11 mouse cellular contexts compared by ENCODE assay signal in genomic region chr3:142274993-142275392, GRCm38 (mm10).
DNase-seq lines count a peak whose midpoint lies in the region; ATAC-seq and TF ChIP-seq lines count a peak whose summit lies in the region.
"Had no signal": no experiment of that assay in that cellular context is flagged by ENCODE, and none has a peak within 500 bp of the region (broad histone marks: within the 10 kb centered on the region; RNA-seq: fewer than 3 reads in every experiment).

No protein-coding gene starts in this region.

- no peaks in the 10 kb centered on the region for H3K27me3 ChIP-seq in liver, adult 2 months (ENCODE audit: control insufficient read depth, insufficient read depth, low read length)
- H3K27me3 ChIP-seq in liver, embryonic 11.5 days (replicated peaks; ENCODE audit: control insufficient read depth, insufficient read depth, low read length): no peaks in the 10 kb centered on the region
- no peaks in the 10 kb centered on the region for H3K27me3 ChIP-seq in midbrain, embryonic 14.5 days (ENCODE audit: control insufficient read depth, insufficient read depth, low read length)
- H3K27me3 ChIP-seq: liver, embryonic 15.5 days had no signal

- no peaks in the 10 kb centered on the region for H3K79me2 ChIP-seq in liver, adult 2 months (ENCODE audit: control insufficient read depth, insufficient read depth, low read length)

- peak; percentile 16 for DNase-seq in cerebellum, adult 9-10 months
- DNase-seq in cerebellum, adult 9-11 months: no peak
- peak; percentile 54 for DNase-seq in liver, adult 2 months (ENCODE audit: extremely low read depth, low read depth, low spot score)
- DNase-seq in liver, embryonic 11.5 days (ENCODE audit: low spot score): no peak
- DNase-seq in brain, embryonic 14.5 days (ENCODE audit: low read depth): peak; percentile 80
- DNase-seq in midbrain, embryonic 14.5 days: peak; percentile 85
- no peak for DNase-seq in right cerebral cortex, postnatal 25 days
- DNase-seq in right cerebral cortex, postnatal 10 days (ENCODE audit: low spot score in 2 of 2): no peak
- DNase-seq: cerebellum, adult 11-12 months; gastrocnemius, postnatal 36 days had no signal

- H3K9me3 ChIP-seq in liver, embryonic 11.5 days (ENCODE audit: control insufficient read depth, low read length): no peaks in the 10 kb centered on the region
- H3K9me3 ChIP-seq in midbrain, embryonic 14.5 days (ENCODE audit: control insufficient read depth, low read length): no peaks in the 10 kb centered on the region
- H3K9me3 ChIP-seq: liver, embryonic 15.5 days had no signal

- no peak for TF ChIP-seq CTCF in liver, adult 2 months (IDR thresholded peaks at IDR 0.05; ENCODE audit: low read depth, low read length)
- TF ChIP-seq CTCF in brain, embryonic 14.5 days (IDR thresholded peaks at IDR 0.05; ENCODE audit: borderline replicate concordance, extremely low read depth, insufficient read depth, insufficient read length): no peak

- 2% methylated on average over 1 of the region's 1 CpGs for WGBS in liver, adult 2 months
- WGBS in liver, embryonic 11.5 days: 9% methylated on average over 1 of the region's 1 CpGs
- 5% methylated on average over 1 of the region's 1 CpGs for WGBS in midbrain, embryonic 14.5 days

- no peak overlapping the region for H3K4me2 ChIP-seq in liver, embryonic 11.5 days
- H3K4me2 ChIP-seq in midbrain, embryonic 14.5 days (ENCODE audit: low read length): no peak overlapping the region
- H3K4me2 ChIP-seq: liver, embryonic 15.5 days had no signal

- no peak for ATAC-seq in liver, embryonic 11.5 days (replicated peaks; ENCODE audit: low FRiP score)
- no peak for ATAC-seq in midbrain, embryonic 14.5 days (ENCODE audit: low FRiP score, low TSS enrichment)

- peaks cover 17% of the 10 kb centered on the region for H3K36me3 ChIP-seq in liver, adult 2 months (ENCODE audit: control insufficient read depth, insufficient read depth, low read length)
- no peaks in the 10 kb centered on the region for H3K36me3 ChIP-seq in liver, embryonic 11.5 days (ENCODE audit: control insufficient read depth, insufficient read depth, low read length)
- H3K36me3 ChIP-seq in midbrain, embryonic 14.5 days (ENCODE audit: control insufficient read depth, insufficient read depth, low read length): no peaks in the 10 kb centered on the region
- H3K36me3 ChIP-seq: liver, embryonic 15.5 days had no signal

- H3K4me3 ChIP-seq in liver, adult 2 months (ENCODE audit: insufficient read depth, low read depth, low read length): no peak overlapping the region
- no peak overlapping the region for H3K4me3 ChIP-seq in liver, embryonic 11.5 days (ENCODE audit: low read depth, low read length)
- H3K4me3 ChIP-seq in midbrain, embryonic 14.5 days (replicated peaks; ENCODE audit: low read depth, low read length): no peak overlapping the region
- H3K4me3 ChIP-seq: liver, embryonic 15.5 days had no signal

- peaks cover 4% of the 10 kb centered on the region for H3K4me1 ChIP-seq in liver, adult 2 months (ENCODE audit: control insufficient read depth, insufficient read depth, low read length)
- no peaks in the 10 kb centered on the region for H3K4me1 ChIP-seq in liver, embryonic 11.5 days (replicated peaks; ENCODE audit: control insufficient read depth, insufficient read depth, low read length)
- no peaks in the 10 kb centered on the region for H3K4me1 ChIP-seq in midbrain, embryonic 14.5 days (ENCODE audit: control insufficient read depth, insufficient read depth, low read length)
- H3K4me1 ChIP-seq: liver, embryonic 15.5 days had no signal

- no peak for TF ChIP-seq POLR2A in liver, adult 2 months (IDR thresholded peaks at IDR 0.05; ENCODE audit: extremely low read depth, insufficient read depth, low read length)
- no peak for TF ChIP-seq POLR2A in brain, embryonic 14.5 days (IDR thresholded peaks at IDR 0.05; ENCODE audit: borderline replicate concordance, extremely low read depth, insufficient read depth, insufficient read length, poor library complexity, severe bottlenecking)

- no peak overlapping the region for H3K9ac ChIP-seq in liver, adult 2 months (ENCODE audit: low read depth, low read length)
- H3K9ac ChIP-seq in liver, embryonic 11.5 days (ENCODE audit: low read depth, low read length): no peak overlapping the region
- H3K9ac ChIP-seq in midbrain, embryonic 14.5 days (replicated peaks; ENCODE audit: low read length): no peak overlapping the region
- H3K9ac ChIP-seq: liver, embryonic 15.5 days had no signal

- H3K27ac ChIP-seq in liver, adult 2 months (replicated peaks; ENCODE audit: insufficient read depth, low read depth, low read length): no peak overlapping the region
- H3K27ac ChIP-seq in liver, embryonic 11.5 days (ENCODE audit: low read depth, low read length): no peak overlapping the region
- no peak overlapping the region for H3K27ac ChIP-seq in midbrain, embryonic 14.5 days (replicated peaks; ENCODE audit: low read depth, low read length)
- H3K27ac ChIP-seq: liver, embryonic 15.5 days had no signal

Comparison
In these comparisons a context has a peak if more than half of its experiments do, and no peak if none do; other contexts are left out.
1. DNase-seq: peak in cerebellum, adult 9-10 months (single experiment), liver, adult 2 months (single experiment), brain, embryonic 14.5 days (single experiment) and midbrain, embryonic 14.5 days (single experiment); none in cerebellum, adult 9-11 months (single experiment), liver, embryonic 11.5 days (single experiment), right cerebral cortex, postnatal 25 days (single experiment) and right cerebral cortex, postnatal 10 days (0 of 2).